Mouse (Mus musculus): ENCODE measurements around the gene Cux1.

DNA sequence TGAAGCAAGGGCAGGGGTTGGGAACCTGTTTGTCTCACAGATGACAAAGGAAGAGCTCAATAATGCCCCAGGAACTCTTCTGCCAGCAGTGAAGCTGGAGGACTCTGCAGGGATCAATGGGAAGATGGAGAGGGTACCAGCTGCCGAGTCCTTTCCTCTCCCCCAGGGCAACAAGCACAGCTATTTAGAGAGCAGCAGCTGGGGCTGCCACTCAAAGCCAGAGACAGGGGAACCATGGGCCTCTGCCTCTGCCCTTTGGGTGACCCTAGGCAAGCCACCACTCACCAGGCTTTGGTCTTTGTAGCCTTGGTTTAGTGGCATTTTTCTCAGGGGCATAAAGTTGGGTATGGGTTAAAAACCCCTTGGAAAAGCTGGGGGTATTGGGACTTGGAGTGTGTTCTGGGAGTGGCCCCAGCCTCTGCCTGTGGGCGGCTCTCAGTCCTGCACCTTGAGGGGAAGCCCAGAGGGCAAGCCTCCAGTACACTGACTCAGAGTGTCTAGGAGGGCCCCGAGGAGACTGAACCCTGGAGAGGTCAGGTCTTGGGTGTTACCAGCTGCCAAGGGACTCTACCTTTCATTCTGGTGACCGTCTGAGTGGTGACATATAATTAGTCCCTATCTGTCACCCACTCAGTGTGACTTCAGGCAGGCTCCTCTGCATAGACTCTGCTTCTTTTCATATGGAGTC lies 336.8 kb downstream of the Cux1 start:
- TF ChIP-seq POLR2A (IDR thresholded peaks at IDR 0.05; ENCODE audit: low read depth, low read length) = no peak
- no peak for TF ChIP-seq CTCF (IDR thresholded peaks at IDR 0.05; ENCODE audit: extremely low read depth, insufficient read length, insufficient replicate concordance, low read depth, low read length)
